Mouse (Mus musculus) MEL (cell line): ENCODE measurements at regions not wholly inside any gene's neighbourhood (a gene's known extent, or its start where the extent isn't known, plus 50 kb on each side); places are given as distances from the start of the nearest gene placed in this dataset.

ENCODE experiments used
- DNase-seq: peaks from one replicate; pipeline ENCODE4 v3.0.0; 2011; ENCODE audit warnings: low read depth, low spot score
- H3K27ac ChIP-seq: 2 replicates; pipeline ENCODE4 v1.5.1; 2012; ENCODE audit warnings: low read depth, mild to moderate bottlenecking, control low read depth, low read length, moderate library complexity; ENCODE audit not compliant: control insufficient read depth
- H3K27me3 ChIP-seq, 2 experiments: fragments of 150-350 bp in 1 of 2; sonication (generic) in 1 of 2; 2 replicates each; pipeline ENCODE4 v1.6.1; 2012; ENCODE audit warnings: low read length in 2 of 2, mild to moderate bottlenecking in 2 of 2, improper control_type of control experiment in 1 of 2, moderate library complexity in 1 of 2; ENCODE audit not compliant: insufficient read depth in 2 of 2, control insufficient read depth in 1 of 2
- H3K36me3 ChIP-seq, 2 experiments: 2 replicates each; pipeline ENCODE4 v1.6.1; 2012 to 2014; ENCODE audit warnings: low read length in 2 of 2, improper control_type of control experiment in 1 of 2, inconsistent platforms in 1 of 2, mild to moderate bottlenecking in 1 of 2; ENCODE audit not compliant: insufficient read depth in 2 of 2, control insufficient read depth in 1 of 2
- H3K4me1 ChIP-seq, 2 experiments: fragments of 150-350 bp in 1 of 2; sonication (generic) in 1 of 2; 2 replicates each; pipeline ENCODE4 v1.6.1; 2012; ENCODE audit warnings: low read length in 2 of 2, improper control_type of control experiment in 1 of 2, mild to moderate bottlenecking in 1 of 2; ENCODE audit not compliant: insufficient read depth in 2 of 2, control insufficient read depth in 1 of 2
- H3K4me3 ChIP-seq, 2 experiments: fragments of 150-350 bp in 1 of 2; sonication (generic) in 1 of 2; 2 replicates each; pipeline ENCODE4 v1.5.1; 2012; ENCODE audit warnings: low read depth in 2 of 2, low read length in 2 of 2, mild to moderate bottlenecking in 2 of 2, moderate library complexity in 2 of 2, control low read depth in 1 of 2, improper control_type of control experiment in 1 of 2; ENCODE audit not compliant: control insufficient read depth in 1 of 2, insufficient read depth in 1 of 2
- H3K79me2 ChIP-seq: 2 replicates; pipeline ENCODE4 v1.6.1; 2012; ENCODE audit warnings: mild to moderate bottlenecking, low read length, moderate library complexity; ENCODE audit not compliant: control insufficient read depth, poor library complexity, insufficient read depth
- H3K9ac ChIP-seq: 2 replicates; pipeline ENCODE4 v1.6.1; 2012; ENCODE audit warnings: low read depth, mild to moderate bottlenecking, control low read depth, low read length, moderate library complexity; ENCODE audit not compliant: control insufficient read depth, poor library complexity, severe bottlenecking
- H3K9me3 ChIP-seq: fragments of 150-350 bp; sonication (generic); replicated peaks from 2 replicates; pipeline ENCODE4 v1.6.1; 2012; ENCODE audit warnings: mild to moderate bottlenecking, low read length, improper control_type of control experiment, moderate library complexity; ENCODE audit not compliant: insufficient read depth
- BHLHE40 ChIP-seq: IDR thresholded peaks from 2 replicates; pipeline ENCODE4 v1.6.1; 2012; ENCODE audit warnings: low read depth, mild to moderate bottlenecking, inconsistent platforms, low read length, improper control_type of control experiment, borderline replicate concordance
- CHD2 ChIP-seq: IDR thresholded peaks from 2 replicates; pipeline ENCODE4 v1.6.1; 2011; ENCODE audit warnings: low read length, improper control_type of control experiment
- ELF1 ChIP-seq: IDR thresholded peaks from 2 replicates; pipeline ENCODE4 v1.6.1; 2014; ENCODE audit warnings: low read depth, mild to moderate bottlenecking, inconsistent platforms, low read length, improper control_type of control experiment, moderate library complexity
- EP300 ChIP-seq, 2 experiments: IDR thresholded peaks; 2 replicates each; pipeline ENCODE4 v1.6.1; 2011; ENCODE audit warnings: improper control_type of control experiment in 2 of 2, low read length in 2 of 2, low read depth in 1 of 2, mild to moderate bottlenecking in 1 of 2
- ETS1 ChIP-seq: IDR thresholded peaks from 2 replicates; pipeline ENCODE4 v1.6.1; 2012; ENCODE audit warnings: low read depth, mild to moderate bottlenecking, inconsistent platforms, low read length, improper control_type of control experiment, moderate library complexity
- GABPA ChIP-seq: IDR thresholded peaks from 2 replicates; pipeline ENCODE4 v1.6.1; 2012; ENCODE audit warnings: low read depth, mild to moderate bottlenecking, inconsistent platforms, low read length, improper control_type of control experiment, moderate library complexity
- GATA1 ChIP-seq: IDR thresholded peaks from 2 replicates; pipeline ENCODE4 v1.6.1; 2011; ENCODE audit warnings: low read depth, low read length, improper control_type of control experiment
- HCFC1 ChIP-seq: IDR thresholded peaks from 2 replicates; pipeline ENCODE4 v1.6.1; 2012; ENCODE audit warnings: low read depth, mild to moderate bottlenecking, inconsistent platforms, low read length, improper control_type of control experiment, moderate library complexity
- KAT2A ChIP-seq: conservative IDR thresholded peaks from 2 replicates; pipeline ENCODE4 v1.6.1; 2012; ENCODE audit warnings: low read depth, low read length, improper control_type of control experiment, inconsistent platforms
- MAFK ChIP-seq: IDR thresholded peaks from 2 replicates; pipeline ENCODE4 v1.6.1; 2011; ENCODE audit warnings: low read depth, mild to moderate bottlenecking, low read length, improper control_type of control experiment, borderline replicate concordance
- MAX ChIP-seq: IDR thresholded peaks from 2 replicates; pipeline ENCODE4 v1.6.1; 2011; ENCODE audit warnings: low read length, improper control_type of control experiment
- MYB ChIP-seq: IDR thresholded peaks from 2 replicates; pipeline ENCODE4 v1.6.1; 2011; ENCODE audit warnings: mild to moderate bottlenecking, low read depth, low read length, improper control_type of control experiment
- MYC ChIP-seq: IDR thresholded peaks from 2 replicates; pipeline ENCODE4 v1.6.1; 2011; ENCODE audit warnings: low read depth, mild to moderate bottlenecking, low read length, improper control_type of control experiment, moderate library complexity
- POLR2A ChIP-seq, 2 experiments: IDR thresholded peaks; 2 replicates each; pipeline ENCODE4 v1.6.1; 2011 to 2012; ENCODE audit warnings: low read length in 2 of 2, mild to moderate bottlenecking in 2 of 2, control low read depth in 1 of 2, improper control_type of control experiment in 1 of 2, low read depth in 1 of 2, moderate library complexity in 1 of 2; ENCODE audit not compliant: control insufficient read depth in 1 of 2, insufficient read depth in 1 of 2, poor library complexity in 1 of 2
- POLR2AphosphoS2 ChIP-seq: IDR thresholded peaks from 2 replicates; pipeline ENCODE4 v1.6.1; 2011; ENCODE audit warnings: low read length, improper control_type of control experiment
- POLR2AphosphoS5 ChIP-seq: IDR thresholded peaks from 2 replicates; pipeline ENCODE4 v1.6.1; 2012; ENCODE audit warnings: low read depth, borderline replicate concordance, mild to moderate bottlenecking, inconsistent platforms, low read length, moderate library complexity, mixed read lengths
- RAD21 ChIP-seq: IDR thresholded peaks from 2 replicates; pipeline ENCODE4 v1.6.1; 2011; ENCODE audit warnings: mild to moderate bottlenecking, low read depth, low read length, improper control_type of control experiment
- SIN3A ChIP-seq: IDR thresholded peaks from 2 replicates; pipeline ENCODE4 v1.6.1; 2012; ENCODE audit warnings: low read length, improper control_type of control experiment, inconsistent platforms
- TAL1 ChIP-seq: IDR thresholded peaks from 2 replicates; pipeline ENCODE4 v1.6.1; 2012; ENCODE audit warnings: mild to moderate bottlenecking, inconsistent platforms, low read length, moderate library complexity, mixed read lengths
- TBP ChIP-seq: IDR thresholded peaks from 2 replicates; pipeline ENCODE4 v1.8.0; 2011; ENCODE audit warnings: low read depth, low read length, improper control_type of control experiment
- TCF12 ChIP-seq: IDR thresholded peaks from 2 replicates; pipeline ENCODE4 v1.6.1; 2014; ENCODE audit warnings: low read depth, mild to moderate bottlenecking, inconsistent platforms, low read length, improper control_type of control experiment, moderate library complexity
- USF1 ChIP-seq: IDR thresholded peaks from 2 replicates; pipeline ENCODE4 v1.6.1; 2014; ENCODE audit warnings: low read depth, mild to moderate bottlenecking, inconsistent platforms, low read length, improper control_type of control experiment, moderate library complexity
- ZC3H11A ChIP-seq: IDR thresholded peaks from 2 replicates; pipeline ENCODE4 v1.6.1; 2012; ENCODE audit warnings: low read depth, mild to moderate bottlenecking, inconsistent platforms, low read length, improper control_type of control experiment
- ZKSCAN1 ChIP-seq: IDR thresholded peaks from 2 replicates; pipeline ENCODE4 v1.6.1; 2012; ENCODE audit warnings: low read depth, mild to moderate bottlenecking, inconsistent platforms, low read length, improper control_type of control experiment, moderate library complexity
- ZNF384 ChIP-seq: IDR thresholded peaks from 2 replicates; pipeline ENCODE4 v1.6.1; 2012; ENCODE audit warnings: low read depth, mild to moderate bottlenecking, inconsistent platforms, low read length, improper control_type of control experiment

GRCm38 (mm10) chr13:100954106-100954505 is 120.9 kb upstream of the Slc30a5 start:
- no peaks in the 10 kb centered on the region for H3K79me2 ChIP-seq
- no peak overlapping the region for H3K27ac ChIP-seq
- no peak overlapping the region for H3K4me3 ChIP-seq
- DNase-seq, result no peak
- H3K27me3 ChIP-seq, result peaks cover 0 to 5% of the 10 kb centered on the region in 2 experiments; a peak in 3 of 4 replicates
- no peaks in the 10 kb centered on the region for H3K9me3 ChIP-seq
- H3K4me1 ChIP-seq, result peaks cover 2 to 9% of the 10 kb centered on the region in 2 experiments; a peak in 2 of 4 replicates
- no peak for TF ChIP-seq TAL1
- TF ChIP-seq EP300 (IDR thresholded peaks at IDR 0.05; ENCODE audit: low read depth in 1 of 2, low read length in 2 of 2), result no peak
- TF ChIP-seq MAX, result no peak
- TF ChIP-seq TCF12, result no peak
- no peak for TF ChIP-seq ZNF384
- no peak for TF ChIP-seq POLR2A (IDR thresholded peaks at IDR 0.05; ENCODE audit: control insufficient read depth in 1 of 2, insufficient read depth in 1 of 2, low read depth in 1 of 2, low read length in 2 of 2, poor library complexity in 1 of 2)
- TF ChIP-seq RAD21, result no peak
- TF ChIP-seq ELF1, result no peak
- no peak for TF ChIP-seq TBP
- no peak overlapping the region for H3K9ac ChIP-seq
- peaks cover 0 to 2% of the 10 kb centered on the region in 2 experiments; a peak in 1 of 4 replicates for H3K36me3 ChIP-seq

DNA sequence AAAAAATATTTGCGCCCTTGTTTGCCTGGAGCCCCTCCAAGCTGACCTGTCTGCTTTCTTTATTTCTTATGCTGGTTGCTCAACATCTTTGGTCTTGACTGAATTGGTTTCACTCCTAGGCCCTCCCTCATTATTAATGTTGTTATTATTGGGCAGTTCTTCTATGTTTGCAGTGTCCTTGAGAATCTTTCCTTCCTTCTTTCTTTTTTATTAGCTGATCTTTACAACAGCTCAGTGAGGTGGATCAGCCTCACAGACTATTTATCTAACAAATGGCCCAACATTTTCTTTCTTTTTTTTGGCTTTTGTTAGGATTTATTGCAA is 117.9 kb upstream of the Slc30a5 start:
- Histone ChIP-seq H3K27me3 (peaks cover 0 to 5% of the 10 kb centered on the region in 2 experiments; a peak in 3 of 4 replicates), H3K9me3 (no peaks in the 10 kb centered on the region), H3K9ac (no peak overlapping the region), H3K27ac (no peak overlapping the region), H3K4me1 (peaks cover 2 to 9% of the 10 kb centered on the region in 2 experiments; a peak in 2 of 4 replicates), H3K79me2 (no peaks in the 10 kb centered on the region), H3K4me3 (no peak overlapping the region), H3K36me3 (peaks cover 0 to 2% of the 10 kb centered on the region in 2 experiments; a peak in 1 of 4 replicates)
- no peak for DNase-seq
- TF ChIP-seq MAFK, result no peak
- TF ChIP-seq TBP, result no peak
- no peak for TF ChIP-seq POLR2AphosphoS2
- no peak for TF ChIP-seq TAL1
- no peak for TF ChIP-seq CHD2
- no peak for TF ChIP-seq HCFC1
- TF ChIP-seq ETS1, result no peak
- no peak for TF ChIP-seq GABPA
- TF ChIP-seq USF1, result no peak
- no peak for TF ChIP-seq ELF1
- no peak for TF ChIP-seq ZC3H11A
- no peak for TF ChIP-seq SIN3A
- no peak for TF ChIP-seq POLR2AphosphoS5
- TF ChIP-seq GATA1, result no peak
- TF ChIP-seq BHLHE40, result no peak
- TF ChIP-seq MYC, result no peak
- TF ChIP-seq POLR2A (IDR thresholded peaks at IDR 0.05; ENCODE audit: control insufficient read depth in 1 of 2, insufficient read depth in 1 of 2, low read depth in 1 of 2, low read length in 2 of 2, poor library complexity in 1 of 2), result no peak
- TF ChIP-seq MYB, result no peak
- TF ChIP-seq KAT2A, result no peak
- no peak for TF ChIP-seq ZKSCAN1
